Mouse (Mus musculus): ENCODE results near the gene Shc1.

- TF ChIP-seq CTCF (IDR thresholded peaks at IDR 0.05; ENCODE audit: extremely low read depth, insufficient read depth, low read length) (peak; percentile 80), POLR2A (IDR thresholded peaks at IDR 0.05; ENCODE audit: extremely low read depth, insufficient read depth, low read length) (no peak)
Measured at GRCm38 (mm10) chr3:89449541-89449940, 31.3 kb downstream of the Shc1 start.
